Mouse (Mus musculus) lung, embryonic 16.5 days (tissue): ENCODE results near the gene Tsen2. TPM values are rescaled to one million over a fixed set of nuclear protein-coding genes. Genes with fewer than 3 reads are reported as not detected.
A peak's percentile ranks its signal among the peaks of the same experiment; 100 is the strongest.

ENCODE experiments used
- ATAC-seq: fragments of 200-750 bp; cut with Nextera tagmentation; 2 replicates; pipeline ENCODE4 v1.8.0; 2017; ENCODE audit warnings: low read depth, mild to moderate bottlenecking, moderate library complexity
- H3K27ac ChIP-seq: fragments of 300-500 bp; sonication (generic); 2 replicates; pipeline ENCODE4 v1.5.1; 2014; ENCODE audit warnings: mild to moderate bottlenecking, control low read depth, low read length
- H3K27me3 ChIP-seq: fragments of 300-500 bp; sonication (generic); 2 replicates; pipeline ENCODE4 v1.6.1; 2014; ENCODE audit warnings: low read depth, low read length, mixed read lengths; ENCODE audit not compliant: control insufficient read depth, insufficient read depth
- H3K36me3 ChIP-seq: fragments of 300-500 bp; sonication (generic); 2 replicates; pipeline ENCODE4 v1.6.1; 2014; ENCODE audit warnings: low read length; ENCODE audit not compliant: control insufficient read depth, insufficient read depth
- H3K4me1 ChIP-seq: fragments of 300-500 bp; sonication (generic); replicated peaks from 2 replicates; pipeline ENCODE4 v1.6.1; 2014; ENCODE audit warnings: low read length, mixed read lengths; ENCODE audit not compliant: control insufficient read depth, insufficient read depth
- H3K4me2 ChIP-seq: fragments of 300-500 bp; sonication (generic); 2 replicates; pipeline ENCODE4 v1.6.1; 2014; ENCODE audit warnings: low read depth, low read length, control low read depth
- H3K4me3 ChIP-seq: fragments of 300-500 bp; sonication (generic); 2 replicates; pipeline ENCODE4 v1.5.1; 2014; ENCODE audit warnings: mild to moderate bottlenecking, low read length, control low read depth
- H3K9ac ChIP-seq: fragments of 300-500 bp; sonication (generic); 2 replicates; pipeline ENCODE4 v1.6.1; 2014; ENCODE audit warnings: low read length, control low read depth
- H3K9me3 ChIP-seq: fragments of 300-500 bp; sonication (generic); 2 replicates; pipeline ENCODE4 v1.6.1; 2016; ENCODE audit warnings: low read length; ENCODE audit not compliant: control insufficient read depth
- WGBS: fragments of 180-500 bp; shearing (Covaris S2); extraction: QIAGEN DNeasy Blood & Tissue Kit; methylation state at CpG from one replicate; pipeline ENCODE4 v1.1.7; 2014; 5-methylcytosine and 5-hydroxymethylcytosine counted together
- polyA plus RNA-seq: library from polyadenylated mRNA; unstranded; fragments of >200 nt; fragmentation: Nextera tagmentation; extraction: Ambion mirVana; gene quantifications from 2 replicates; pipeline ENCODE4 v1.2.1, GENCODE M21; 2015

Tsen2 gene
- polyA plus RNA-seq, 1 experiment from 2014 or later: 24.8 TPM

DNA sequence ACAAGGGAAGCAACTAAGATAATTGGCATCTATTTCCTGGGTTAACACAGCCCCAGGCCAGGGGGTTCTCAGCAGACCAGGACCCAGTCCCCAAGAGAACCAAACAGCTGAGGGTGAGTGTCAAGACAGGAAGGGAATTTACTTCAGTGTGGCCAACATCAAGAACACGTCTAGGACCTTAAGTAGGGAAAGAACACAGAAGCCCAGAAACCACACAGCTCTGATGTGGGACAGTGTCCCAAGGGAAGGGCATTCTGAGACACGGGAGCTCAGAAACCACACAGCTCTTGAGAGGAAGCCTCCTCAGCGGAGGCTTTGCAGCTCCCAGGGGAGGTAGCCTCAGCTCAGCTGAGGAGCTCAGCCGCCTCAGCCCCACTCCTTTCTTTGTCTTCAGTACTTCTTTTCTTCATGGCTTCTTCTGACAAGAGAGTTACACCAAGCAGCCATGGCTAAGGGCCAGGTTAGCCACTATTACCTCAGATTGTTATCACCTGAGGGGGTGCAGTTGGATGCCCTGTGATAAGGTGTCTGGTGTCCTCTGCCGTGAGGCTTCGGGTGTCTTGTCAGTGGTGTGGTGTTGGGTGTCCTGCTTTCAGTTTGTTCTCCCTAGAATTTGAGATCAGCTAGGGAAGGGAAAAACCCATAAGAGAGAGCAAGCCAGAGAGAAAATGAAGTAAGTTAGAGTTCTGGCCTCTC, 39.1 kb downstream of the Tsen2 start:
- no peaks in the 10 kb centered on the region for H3K4me1 ChIP-seq
- H3K9me3 ChIP-seq: no peaks in the 10 kb centered on the region
- 72% methylated on average over 6 of the region's 6 CpGs for WGBS
- H3K4me3 ChIP-seq: no peak overlapping the region
- peaks cover 3% of the 10 kb centered on the region for H3K36me3 ChIP-seq
- no peak overlapping the region for H3K4me2 ChIP-seq
- H3K27me3 ChIP-seq: no peaks in the 10 kb centered on the region
- no peak for ATAC-seq
- H3K27ac ChIP-seq: no peak overlapping the region
- no peak overlapping the region for H3K9ac ChIP-seq

- no peak for ATAC-seq
- WGBS: 66% methylated on average over 3 of the region's 3 CpGs
- Histone ChIP-seq H3K9me3 (no peaks in the 10 kb centered on the region), H3K36me3 (no peaks in the 10 kb centered on the region), H3K9ac (no peak overlapping the region), H3K27ac (no peak overlapping the region), H3K27me3 (no peaks in the 10 kb centered on the region), H3K4me2 (no peak overlapping the region), H3K4me3 (no peak overlapping the region), H3K4me1 (no peaks in the 10 kb centered on the region)
Observed at GRCm38 (mm10) chr6:115584176-115584575, 39.7 kb downstream of the Tsen2 start.

- Histone ChIP-seq H3K27ac (no peak overlapping the region), H3K4me2 (no peak overlapping the region), H3K4me1 (no peaks in the 10 kb centered on the region), H3K9me3 (no peaks in the 10 kb centered on the region), H3K4me3 (no peak overlapping the region), H3K36me3 (no peaks in the 10 kb centered on the region), H3K27me3 (no peaks in the 10 kb centered on the region), H3K9ac (no peak overlapping the region)
- no peak for ATAC-seq
- WGBS: 77% methylated on average over 10 of the region's 10 CpGs
Observed at GRCm38 (mm10) chr6:115586321-115586720, 41.9 kb downstream of the Tsen2 start.

DNA sequence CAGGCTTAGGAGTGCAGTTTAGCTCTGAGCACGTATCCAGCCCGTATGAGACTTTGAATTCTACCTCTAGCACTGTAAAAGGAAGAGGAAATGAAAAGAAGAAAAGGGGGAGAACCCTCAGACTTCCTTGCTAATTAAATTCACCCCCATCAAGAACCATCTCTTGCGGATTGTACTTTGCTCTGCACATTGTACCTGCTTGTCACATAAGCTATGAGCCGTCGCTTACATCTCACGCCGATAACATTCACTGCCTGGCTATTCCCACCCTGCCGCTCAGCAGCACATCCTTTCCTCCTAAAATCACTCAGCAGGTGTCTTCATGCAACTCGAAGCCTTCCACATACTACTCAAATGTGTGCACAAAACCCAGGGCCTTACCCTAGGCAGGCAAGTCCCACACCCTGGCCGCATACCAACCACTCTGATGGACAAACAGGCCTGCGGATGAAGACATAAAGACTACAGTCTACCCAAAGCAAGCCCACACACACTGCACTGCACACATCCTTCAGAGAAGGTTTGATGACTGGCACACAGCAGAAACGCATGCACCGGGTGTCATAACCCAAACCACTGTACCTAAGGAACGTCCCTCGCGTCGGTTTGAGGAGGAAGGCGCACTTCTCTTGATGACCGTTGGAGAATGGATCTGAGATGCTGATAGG, 47.4 kb downstream of the Tsen2 start:
- no peak overlapping the region for H3K4me3 ChIP-seq
- no peaks in the 10 kb centered on the region for H3K4me1 ChIP-seq
- no peak overlapping the region for H3K27ac ChIP-seq
- H3K27me3 ChIP-seq: no peaks in the 10 kb centered on the region
- 75% methylated on average over 19 of the region's 19 CpGs for WGBS
- ATAC-seq: no peak
- no peak overlapping the region for H3K9ac ChIP-seq
- H3K4me2 ChIP-seq: no peak overlapping the region
- no peaks in the 10 kb centered on the region for H3K36me3 ChIP-seq
- no peaks in the 10 kb centered on the region for H3K9me3 ChIP-seq

- 39% methylated on average over 5 of the region's 5 CpGs for WGBS
- no peak within 1 kb of the TSS for H3K4me3 ChIP-seq
- H3K4me2 ChIP-seq: no peak within 1 kb of the TSS
Observed at GRCm38 (mm10) chr6:115592458-115592857, 48.0 kb downstream of the Tsen2 start, which contains the start of gene Mkrn2os. TSS of gene Mkrn2os (minus strand) at chr6:115592576.

GRCm38 (mm10) chr6:115593252-115593651, 48.8 kb downstream of the Tsen2 start:
- Histone ChIP-seq H3K9ac (no peak overlapping the region), H3K27ac (no peak overlapping the region), H3K36me3 (no peaks in the 10 kb centered on the region), H3K4me1 (no peaks in the 10 kb centered on the region), H3K4me2 (no peak overlapping the region), H3K27me3 (no peaks in the 10 kb centered on the region), H3K9me3 (no peaks in the 10 kb centered on the region), H3K4me3 (no peak overlapping the region)
- WGBS: 84% methylated on average over 4 of the region's 4 CpGs
- no peak for ATAC-seq

More at GRCm38 (mm10) chr6:115592458-115592857, 48.0 kb downstream of the Tsen2 start, which contains the start of gene Mkrn2os:
- H3K4me1 ChIP-seq: no peaks in the 10 kb centered on the region
- H3K9ac ChIP-seq: no peak within 1 kb of the TSS
- H3K27me3 ChIP-seq: no peaks in the 10 kb centered on the region
- H3K36me3 ChIP-seq: no peaks in the 10 kb centered on the region
- H3K9me3 ChIP-seq: no peaks in the 10 kb centered on the region
- ATAC-seq: no peak
- no peak within 1 kb of the TSS for H3K27ac ChIP-seq

GRCm38 (mm10) chr6:115594463-115594862, 50.0 kb downstream of the Tsen2 start:
- Histone ChIP-seq H3K27ac (no peak overlapping the region), H3K9me3 (no peaks in the 10 kb centered on the region), H3K4me1 (no peaks in the 10 kb centered on the region), H3K27me3 (no peaks in the 10 kb centered on the region), H3K36me3 (no peaks in the 10 kb centered on the region), H3K4me3 (no peak overlapping the region), H3K4me2 (no peak overlapping the region), H3K9ac (no peak overlapping the region)
- 85% methylated on average over 3 of the region's 3 CpGs for WGBS
- no peak for ATAC-seq

GRCm38 (mm10) chr6:115595667-115596066, 51.2 kb downstream of the Tsen2 start:
- 59% methylated on average over 3 of the region's 3 CpGs for WGBS
- no peak for ATAC-seq
- no peaks in the 10 kb centered on the region for H3K9me3 ChIP-seq
- H3K4me1 ChIP-seq: no peaks in the 10 kb centered on the region
- H3K9ac ChIP-seq: no peak overlapping the region
- no peak overlapping the region for H3K27ac ChIP-seq
- no peak overlapping the region for H3K4me2 ChIP-seq
- H3K4me3 ChIP-seq: no peak overlapping the region
- H3K27me3 ChIP-seq: no peaks in the 10 kb centered on the region
- H3K36me3 ChIP-seq: no peaks in the 10 kb centered on the region

DNA sequence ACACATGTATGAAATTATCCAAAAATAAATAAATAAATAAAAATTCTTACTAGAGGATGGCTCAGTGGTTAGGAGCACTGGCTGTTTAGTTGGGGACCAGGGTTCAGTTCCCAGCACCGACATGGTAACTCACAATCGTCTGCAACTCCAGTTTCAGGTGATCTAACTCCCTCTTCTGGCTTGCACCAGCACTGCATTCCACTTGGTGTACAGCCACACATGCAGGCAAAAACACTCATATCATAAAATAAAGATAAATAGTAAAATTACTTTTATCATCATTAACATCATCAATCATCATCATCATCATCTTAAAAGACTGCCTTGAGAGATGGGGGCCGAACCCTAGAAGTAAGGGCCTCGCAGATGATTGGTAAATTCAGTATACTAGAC, 56.9 kb downstream of the Tsen2 start:
- WGBS: 55% methylated on average over 4 of the region's 4 CpGs
- Histone ChIP-seq H3K9ac (no peak overlapping the region), H3K4me3 (peak overlapping the region; percentile 85), H3K27me3 (no peaks in the 10 kb centered on the region), H3K27ac (no peak overlapping the region), H3K36me3 (no peaks in the 10 kb centered on the region), H3K9me3 (no peaks in the 10 kb centered on the region), H3K4me1 (peaks cover 3% of the 10 kb centered on the region; the same call in 1 of the 2 replicates), H3K4me2 (peak overlapping the region; percentile 45)
- no peak for ATAC-seq
